Mouse (Mus musculus): ENCODE measurements around the gene Ets2. TPM values are rescaled to one million over a fixed set of nuclear protein-coding genes. Genes with fewer than 3 reads are reported as not detected.

Gene Ets2
- total and polyA plus RNA-seq, 3 experiments, result 15.9 to 23.5 TPM; not detected in 1

DNA sequence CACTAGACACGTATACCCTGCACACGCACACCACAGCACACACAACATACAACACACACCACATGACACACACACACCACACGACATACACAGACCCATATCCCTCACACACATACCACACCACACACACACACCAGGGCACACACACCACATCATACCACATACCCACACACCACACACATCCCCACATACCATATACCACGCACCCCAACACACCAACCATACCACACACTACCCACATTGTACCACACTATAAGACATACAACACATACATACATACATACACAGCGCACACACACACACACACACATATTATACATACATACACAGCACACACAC lies 68.1 kb downstream of the Ets2 start:
- Histone ChIP-seq H3K36me3 (ENCODE audit: control insufficient read depth in 1 of 2, insufficient read depth in 2 of 2, low read length in 2 of 2) (peaks cover 0 to 17% of the 10 kb centered on the region in 2 experiments; a peak in 2 of 4 replicates), H3K4me3 (ENCODE audit: control insufficient read depth in 1 of 2, insufficient read depth in 1 of 2, low read depth in 2 of 2, low read length in 2 of 2) (peak overlapping the region; percentile 60 to 61; a peak in 3 of 4 replicates)

DNA sequence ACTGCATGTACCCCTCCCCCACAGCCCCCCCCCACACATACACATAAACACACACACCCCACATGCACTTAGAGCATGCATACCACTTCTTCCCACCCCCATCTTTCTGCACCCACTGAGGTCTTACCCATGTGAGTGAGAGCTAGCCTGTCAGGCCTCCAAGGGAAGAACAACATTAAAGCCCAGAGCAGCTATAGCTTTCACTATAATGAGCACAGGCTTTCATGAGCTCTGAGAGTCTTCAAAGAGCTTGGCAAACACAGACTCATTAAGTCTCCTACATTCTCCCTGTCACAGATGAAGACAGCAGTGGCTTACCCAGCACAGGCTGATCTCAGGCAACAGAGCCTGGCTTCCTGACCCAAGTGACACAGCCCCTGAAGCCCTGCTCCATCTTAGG lies 68.5 kb downstream of the Ets2 start:
- Histone ChIP-seq H3K36me3 (ENCODE audit: control insufficient read depth in 1 of 2, insufficient read depth in 2 of 2, low read length in 2 of 2) (peaks cover 0 to 20% of the 10 kb centered on the region in 2 experiments; a peak in 2 of 4 replicates), H3K9me3 (replicated peaks; ENCODE audit: insufficient read depth, low read length) (no peaks in the 10 kb centered on the region), H3K79me2 (ENCODE audit: control insufficient read depth, insufficient read depth, low read length, poor library complexity) (no peaks in the 10 kb centered on the region; the same call in 1 of the 2 replicates), H3K27me3 (ENCODE audit: control insufficient read depth in 1 of 2, insufficient read depth in 2 of 2, low read length in 2 of 2) (no peaks in the 10 kb centered on the region), H3K9ac (ENCODE audit: control insufficient read depth, low read depth, low read length, poor library complexity, severe bottlenecking) (no peak overlapping the region), H3K27ac (ENCODE audit: control insufficient read depth, low read depth, low read length) (0 out of 2 replicates have a peak overlapping the region, but pooled peaks have one; percentile 9), H3K4me3 (ENCODE audit: control insufficient read depth in 1 of 2, insufficient read depth in 1 of 2, low read depth in 2 of 2, low read length in 2 of 2) (no peak overlapping the region), H3K4me1 (ENCODE audit: control insufficient read depth in 1 of 2, insufficient read depth in 2 of 2, low read length in 2 of 2) (peaks cover 14 to 39% of the 10 kb centered on the region in 2 experiments)
- DNase-seq (ENCODE audit: low read depth, low spot score), result no peak
- TF ChIP-seq USF2 (IDR thresholded peaks at IDR 0.05; ENCODE audit: borderline replicate concordance in 1 of 2, insufficient read depth in 1 of 2, low read depth in 1 of 2, low read length in 2 of 2), result no peak
- no peak for TF ChIP-seq ZKSCAN1 (IDR thresholded peaks at IDR 0.05; ENCODE audit: low read depth, low read length)
- TF ChIP-seq RAD21 (IDR thresholded peaks at IDR 0.05; ENCODE audit: low read depth, low read length), result no peak

More for the DNA sequence above, 68.1 kb downstream of the Ets2 start:
- Histone ChIP-seq H3K27ac (ENCODE audit: control insufficient read depth, low read depth, low read length) (peak overlapping the region; percentile 78), H3K9me3 (replicated peaks; ENCODE audit: insufficient read depth, low read length) (no peaks in the 10 kb centered on the region), H3K9ac (ENCODE audit: control insufficient read depth, low read depth, low read length, poor library complexity, severe bottlenecking) (peak overlapping the region; percentile 71), H3K4me1 (ENCODE audit: control insufficient read depth in 1 of 2, insufficient read depth in 2 of 2, low read length in 2 of 2) (peaks cover 13 to 35% of the 10 kb centered on the region in 2 experiments), H3K27me3 (ENCODE audit: control insufficient read depth in 1 of 2, insufficient read depth in 2 of 2, low read length in 2 of 2) (no peaks in the 10 kb centered on the region), H3K79me2 (ENCODE audit: control insufficient read depth, insufficient read depth, low read length, poor library complexity) (no peaks in the 10 kb centered on the region; the same call in 1 of the 2 replicates)
- DNase-seq (ENCODE audit: low read depth, low spot score), result no peak
- TF ChIP-seq MAX (IDR thresholded peaks at IDR 0.05; ENCODE audit: low read length) (no peak), SIN3A (IDR thresholded peaks at IDR 0.05; ENCODE audit: low read length) (0 out of 2 replicates have a peak, but pooled peaks have one; percentile 0)

Other genes with a start within 250 kb of the Ets2 start
- gene Erg, start 115.5 kb upstream of the Ets2 start, total RNA-seq (2012; rRNA removed), result 0.27 and 0.49 TPM in 2 replicates
- under 1 TPM in 1 of 2 experiments, not detected in 1; 0.11 TPM for gene Erg, start 115.5 kb upstream of the Ets2 start, polyA plus RNA-seq (2012; ENCODE audit: insufficient read depth in 1 of 2, insufficient read length in 2 of 2, low read depth in 1 of 2, low replicate concordance in 2 of 2, missing spikeins in 1 of 2)

Measured in MEL (cell line).